Mouse (Mus musculus): Measurements from ENCODE around the gene Commd6. TPM values are rescaled to one million over a fixed set of nuclear protein-coding genes. Genes with fewer than 3 reads are reported as not detected.

Gene Commd6
- total and polyA plus RNA-seq, 3 experiments: 56.6 to 125 (median 75.4) TPM

DNA sequence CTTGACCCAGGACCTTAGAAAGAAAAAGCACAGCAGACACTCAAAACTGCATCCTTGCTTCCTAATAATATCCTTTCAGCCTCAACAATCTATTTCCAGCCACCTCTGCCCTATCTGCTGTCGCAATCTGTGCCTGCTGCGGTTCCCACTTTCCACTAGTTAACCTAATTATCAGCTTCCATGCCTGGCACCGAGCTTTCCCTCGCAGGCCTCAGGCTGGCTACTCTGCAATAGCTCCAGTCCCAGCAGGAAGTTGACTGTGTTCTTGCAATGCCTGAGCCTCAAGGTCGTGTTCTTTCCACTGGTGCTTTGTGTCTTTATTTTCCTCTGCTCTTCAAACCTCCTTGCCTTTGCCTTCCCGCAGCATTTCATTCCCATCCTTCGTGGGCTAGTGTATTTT lies 54.4 kb downstream of the Commd6 start:
- no peak for TF ChIP-seq GABPA (IDR thresholded peaks at IDR 0.05; ENCODE audit: insufficient replicate concordance, low read depth, low read length)
- H3K9ac ChIP-seq (ENCODE audit: insufficient read depth, low read depth): no peak overlapping the region
- DNase-seq (ENCODE audit: extremely low read depth): no peak
- no peak overlapping the region for H3K4me3 ChIP-seq (replicated peaks in 1 of 3; ENCODE audit: low read depth in 2 of 3, low read length in 2 of 3, poor library complexity in 1 of 3)
- peaks cover 0 to 7% of the 10 kb centered on the region in 2 experiments; a peak in 1 of 4 replicates for H3K4me1 ChIP-seq (ENCODE audit: control insufficient read depth in 1 of 2, insufficient read depth in 2 of 2)
- no peaks in the 10 kb centered on the region for H3K79me2 ChIP-seq (replicated peaks; ENCODE audit: control insufficient read depth, extremely low read depth, insufficient read depth, poor library complexity, severe bottlenecking)
- no peak overlapping the region for H3K27ac ChIP-seq (ENCODE audit: insufficient read depth, low read depth)
- no peaks in the 10 kb centered on the region for H3K27me3 ChIP-seq (replicated peaks)
- no peak overlapping the region for H3K4me2 ChIP-seq (ENCODE audit: insufficient read depth, low read depth, poor library complexity, severe bottlenecking)
- H3K36me3 ChIP-seq (replicated peaks in 1 of 2; ENCODE audit: control insufficient read depth in 1 of 2, insufficient read depth in 1 of 2, low read length in 1 of 2): peaks cover 0 to 16% of the 10 kb centered on the region in 2 experiments
- in situ Hi-C loops (cut with MboI; ENCODE audit: low pct_ligation_motif_present, low pct_unique_long_range_greater_than_20kb, low sequenced_read_pairs) (no loop called here), dilution Hi-C loops (cut with MboI; ENCODE audit: extremely low pct_ligation_motif_present, extremely low pct_unique_long_range_greater_than_20kb, low sequenced_read_pairs) (no loop called here)
- H3K9me3 ChIP-seq (replicated peaks; ENCODE audit: low read length): peaks cover 6% of the 10 kb centered on the region

Other genes starting within 250 kb of the Commd6 start
- 18.5 and 20.6 TPM in 2 replicates for gene Tbc1d4, start 31.5 kb downstream of the Commd6 start, total RNA-seq (2012; rRNA removed)
- 72.9 and 76.5 TPM in 2 replicates for gene Tbc1d4, start 31.5 kb downstream of the Commd6 start, total RNA-seq (2014; rRNA removed)
- gene Tbc1d4, start 31.5 kb downstream of the Commd6 start, polyA plus RNA-seq (2012; ENCODE audit: insufficient read length, low read depth): 64.3 and 71.0 TPM in 2 replicates
- 101 and 114 TPM in 2 replicates for gene Uchl3, start 13.3 kb upstream of the Commd6 start, total RNA-seq (2012; rRNA removed)
- 326 and 362 TPM in 2 replicates for gene Uchl3, start 13.3 kb upstream of the Commd6 start, total RNA-seq (2014; rRNA removed)
- gene Uchl3, start 13.3 kb upstream of the Commd6 start, polyA plus RNA-seq (2012; ENCODE audit: insufficient read length, low read depth): 165 and 169 TPM in 2 replicates
- gene Gm9922, start 89.1 kb upstream of the Commd6 start, total RNA-seq (2012; rRNA removed): 0.42 and 0.64 TPM in 2 replicates
- gene Gm9922, start 89.1 kb upstream of the Commd6 start, total RNA-seq (2014; rRNA removed): not detected in 2 replicates
- gene Gm9922, start 89.1 kb upstream of the Commd6 start, polyA plus RNA-seq (2012; ENCODE audit: insufficient read length, low read depth): 0.76 TPM in 1 of 2 replicates, not detected in the other
- gene Lmo7, start 89.3 kb upstream of the Commd6 start, total RNA-seq (2012; rRNA removed): 4.7 and 5.0 TPM in 2 replicates
- 8.3 and 8.8 TPM in 2 replicates for gene Lmo7, start 89.3 kb upstream of the Commd6 start, total RNA-seq (2014; rRNA removed)
- gene Lmo7, start 89.3 kb upstream of the Commd6 start, polyA plus RNA-seq (2012; ENCODE audit: insufficient read length, low read depth): 11.9 and 17.2 TPM in 2 replicates